Comparison of ENCODE assay signal across 8 mouse cellular contexts in the genomic region with DNA sequence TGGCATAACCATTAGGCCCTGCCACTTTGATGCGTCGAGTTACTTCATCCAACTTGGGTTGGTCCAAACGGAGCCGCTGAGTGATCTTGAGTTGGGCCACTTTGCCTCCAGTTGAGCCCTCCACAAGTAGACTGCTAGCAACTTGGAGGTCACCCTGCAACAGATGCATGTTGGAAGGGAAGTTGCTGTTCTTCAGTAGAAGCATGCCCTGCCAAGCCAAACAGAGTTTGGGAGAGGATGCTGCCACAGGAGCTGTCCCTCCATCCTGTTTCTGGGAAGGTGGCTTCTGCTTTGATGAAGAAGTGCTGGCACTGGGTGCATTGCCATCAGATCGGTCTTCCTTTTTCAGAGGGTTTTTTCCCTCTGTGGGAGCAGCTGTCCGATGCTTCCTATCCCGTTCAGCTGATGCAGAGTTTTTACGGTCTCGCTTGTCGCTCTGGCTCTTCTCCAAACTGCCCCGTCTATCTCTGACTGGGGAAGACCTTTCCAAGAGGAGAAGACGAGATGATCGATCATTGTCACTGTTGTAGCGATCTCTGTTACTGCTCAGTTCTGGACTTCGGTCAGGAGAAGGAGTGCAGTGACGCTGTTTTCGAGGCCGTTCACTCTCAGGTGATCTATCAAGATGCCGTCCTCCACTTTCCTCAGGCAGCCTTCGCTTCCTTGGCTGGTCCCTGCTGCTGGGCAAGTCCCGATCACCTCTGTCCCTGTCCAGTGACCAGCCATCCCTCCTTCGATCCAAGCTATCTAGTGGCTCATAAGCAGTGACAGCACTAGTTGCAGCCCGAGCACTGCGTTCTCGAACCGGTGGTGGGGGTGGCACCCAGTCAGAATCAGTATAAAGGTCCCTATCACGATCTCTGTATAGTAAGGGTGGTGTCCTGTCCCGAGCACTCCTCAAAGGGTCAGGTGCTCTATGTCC. TPM values are rescaled to one million over a fixed set of nuclear protein-coding genes. Genes with fewer than 3 reads are reported as not detected.
DNase-seq lines count a peak whose midpoint lies in the region; ATAC-seq and TF ChIP-seq lines count a peak whose summit lies in the region.

No protein-coding gene starts in this region.

- peaks cover 30 to 31% of the 10 kb centered on the region in 2 experiments for H3K36me3 ChIP-seq in MEL (ENCODE audit: control insufficient read depth in 1 of 2, insufficient read depth in 2 of 2, low read length in 2 of 2)
- H3K36me3 ChIP-seq in embryonic facial prominence, embryonic 15.5 days = peaks cover 18% of the 10 kb centered on the region
- peaks cover 29% of the 10 kb centered on the region for H3K36me3 ChIP-seq in hindbrain, embryonic 14.5 days (replicated peaks; ENCODE audit: control insufficient read depth, insufficient read depth)
- peaks cover 35% of the 10 kb centered on the region for H3K36me3 ChIP-seq in liver, embryonic 14.5 days (replicated peaks; ENCODE audit: control insufficient read depth, insufficient read depth, low read depth)

- peaks cover 51% of the 10 kb centered on the region for H3K79me2 ChIP-seq in MEL (ENCODE audit: control insufficient read depth, insufficient read depth, low read length, poor library complexity)

- H3K4me1 ChIP-seq in MEL (ENCODE audit: control insufficient read depth in 1 of 2, insufficient read depth in 2 of 2, low read length in 2 of 2) = peaks cover 3 to 10% of the 10 kb centered on the region in 2 experiments; a peak in 3 of 4 replicates
- peaks cover 31% of the 10 kb centered on the region for H3K4me1 ChIP-seq in embryonic facial prominence, embryonic 15.5 days
- H3K4me1 ChIP-seq in hindbrain, embryonic 14.5 days (replicated peaks; ENCODE audit: control insufficient read depth, insufficient read depth, low read length) = peaks cover 36% of the 10 kb centered on the region
- H3K4me1 ChIP-seq in liver, embryonic 14.5 days (replicated peaks; ENCODE audit: control insufficient read depth in 2 of 2, insufficient read depth in 2 of 2, low read length in 1 of 2) = peaks cover 18 to 19% of the 10 kb centered on the region in 2 experiments

- 0 out of 4 replicates have a peak, but pooled peaks of 1 of the 2 experiments have one; percentile 17 for TF ChIP-seq EP300 in MEL (IDR thresholded peaks at IDR 0.05; ENCODE audit: low read depth in 1 of 2, low read length in 2 of 2)
- no peak for TF ChIP-seq EP300 in liver, embryonic 14.5 days (IDR thresholded peaks at IDR 0.05; ENCODE audit: low read depth)

- no peak for TF ChIP-seq POLR2A in MEL (IDR thresholded peaks at IDR 0.05; ENCODE audit: control insufficient read depth in 1 of 2, insufficient read depth in 1 of 2, low read depth in 1 of 2, low read length in 2 of 2, poor library complexity in 1 of 2)

- H3K4me2 ChIP-seq in embryonic facial prominence, embryonic 15.5 days (replicated peaks) = peak overlapping the region; percentile 92
- H3K4me2 ChIP-seq in hindbrain, embryonic 14.5 days (replicated peaks) = peak overlapping the region; percentile 83
- H3K4me2 ChIP-seq in liver, embryonic 14.5 days (ENCODE audit: low read depth) = peak overlapping the region; percentile 85

- TF ChIP-seq RAD21 in MEL (IDR thresholded peaks at IDR 0.05; ENCODE audit: low read depth, low read length) = no peak

- no peak overlapping the region; the same call in 1 of the 2 replicates for H3K27ac ChIP-seq in MEL (ENCODE audit: control insufficient read depth, low read depth, low read length)
- H3K27ac ChIP-seq in embryonic facial prominence, embryonic 15.5 days (replicated peaks) = no peak overlapping the region
- H3K27ac ChIP-seq in hindbrain, embryonic 14.5 days = no peak overlapping the region
- no peak overlapping the region for H3K27ac ChIP-seq in liver, embryonic 14.5 days

- no peaks in the 10 kb centered on the region for H3K27me3 ChIP-seq in MEL (ENCODE audit: control insufficient read depth in 1 of 2, insufficient read depth in 2 of 2, low read length in 2 of 2)
- H3K27me3 ChIP-seq in embryonic facial prominence, embryonic 15.5 days = no peaks in the 10 kb centered on the region
- no peaks in the 10 kb centered on the region for H3K27me3 ChIP-seq in hindbrain, embryonic 14.5 days (ENCODE audit: control insufficient read depth, insufficient read depth, low read length)
- no peaks in the 10 kb centered on the region for H3K27me3 ChIP-seq in liver, embryonic 14.5 days (ENCODE audit: control insufficient read depth, insufficient read depth, low read length)

- H3K9ac ChIP-seq in MEL (ENCODE audit: control insufficient read depth, low read depth, low read length, poor library complexity, severe bottlenecking) = peak overlapping the region; percentile 98
- no peak overlapping the region for H3K9ac ChIP-seq in embryonic facial prominence, embryonic 15.5 days
- peak overlapping the region; percentile 80; the same call in 1 of the 2 replicates for H3K9ac ChIP-seq in hindbrain, embryonic 14.5 days
- peak overlapping the region; percentile 93 for H3K9ac ChIP-seq in liver, embryonic 14.5 days (replicated peaks)

- no peak for TF ChIP-seq CTCF in MEL (IDR thresholded peaks at IDR 0.05 in 2 of 3, conservative IDR thresholded peaks at IDR 0.05 in 1 of 3; ENCODE audit: control insufficient read depth in 1 of 3, insufficient read depth in 1 of 3, low read depth in 2 of 3, low read length in 3 of 3, poor library complexity in 1 of 3, severe bottlenecking in 1 of 3)
- TF ChIP-seq CTCF in liver, embryonic 14.5 days (IDR thresholded peaks at IDR 0.05; ENCODE audit: low read depth) = no peak

- peak overlapping the region; percentile 62 to 95 for H3K4me3 ChIP-seq in MEL (ENCODE audit: control insufficient read depth in 1 of 2, insufficient read depth in 1 of 2, low read depth in 2 of 2, low read length in 2 of 2)
- H3K4me3 ChIP-seq in embryonic facial prominence, embryonic 15.5 days (replicated peaks) = peak overlapping the region; percentile 96
- peak overlapping the region; percentile 77 for H3K4me3 ChIP-seq in hindbrain, embryonic 14.5 days (replicated peaks; ENCODE audit: low read length)
- H3K4me3 ChIP-seq in liver, embryonic 14.5 days (ENCODE audit: insufficient read depth in 1 of 2, low read depth in 2 of 2, low read length in 2 of 2) = peak overlapping the region; percentile 78 to 97

- H3K9me3 ChIP-seq in MEL (replicated peaks; ENCODE audit: insufficient read depth, low read length) = no peaks in the 10 kb centered on the region
- no peaks in the 10 kb centered on the region for H3K9me3 ChIP-seq in embryonic facial prominence, embryonic 15.5 days (replicated peaks)
- H3K9me3 ChIP-seq in hindbrain, embryonic 14.5 days (ENCODE audit: control insufficient read depth, low read length) = no peaks in the 10 kb centered on the region
- H3K9me3 ChIP-seq in liver, embryonic 14.5 days (ENCODE audit: control insufficient read depth, low read length) = no peaks in the 10 kb centered on the region

- no peak for ATAC-seq in embryonic facial prominence, embryonic 15.5 days (ENCODE audit: insufficient number of reproducible peaks, low FRiP score, low TSS enrichment, low read depth)
- ATAC-seq in hindbrain, embryonic 14.5 days (ENCODE audit: low FRiP score) = no peak
- ATAC-seq in liver, embryonic 14.5 days (ENCODE audit: insufficient read depth) = no peak

- DNase-seq in adrenal gland, adult (ENCODE audit: inconsistent age in 2 of 2, low spot score in 1 of 2) = peak; percentile 49 to 77
- no peak for DNase-seq in adrenal gland, postnatal 4 days (ENCODE audit: low spot score in 2 of 2)
- peak; percentile 63 for DNase-seq in MEL (ENCODE audit: low read depth, low spot score)
- DNase-seq in hindbrain, embryonic 14.5 days (ENCODE audit: low spot score) = no peak
- DNase-seq in liver, embryonic 14.5 days (ENCODE audit: low read depth in 3 of 3, low spot score in 3 of 3) = no peak
- no peak for DNase-seq in frontal cortex, postnatal 36 days (ENCODE audit: low spot score in 2 of 2)
- DNase-seq in lung, postnatal 36 days = no peak

- 79% methylated on average over 28 of the region's 28 CpGs for WGBS in embryonic facial prominence, embryonic 15.5 days
- WGBS in hindbrain, embryonic 14.5 days = 76% methylated on average over 28 of the region's 28 CpGs
- 74% methylated on average over 28 of the region's 28 CpGs for WGBS in liver, embryonic 14.5 days (ENCODE audit: insufficient replicate concordance)

TF ChIP-seq in MEL, 35 proteins besides CTCF, POLR2A, EP300 and RAD21 (continues in another document):
- TF ChIP-seq MAX (IDR thresholded peaks at IDR 0.05; ENCODE audit: low read length) (no peak), SIN3A (IDR thresholded peaks at IDR 0.05; ENCODE audit: low read length) (peak; percentile 50; the same call in 1 of the 2 replicates)

RNA-seq across cellular contexts. Expression of a gene that starts 2.7 kb away (rescaled TPM):
- total RNA-seq in adrenal gland, postnatal 4 days (2021) = 10 to 100 TPM; 41.1 to 47.0 TPM
- 29.4 and 33.1 TPM in 2 replicates for total RNA-seq in MEL (2012; rRNA removed)
- polyA plus RNA-seq in MEL (2012; ENCODE audit: insufficient read depth in 1 of 2, insufficient read length in 2 of 2, low read depth in 1 of 2, low replicate concordance in 2 of 2, missing spikeins in 1 of 2) = 10 to 100 TPM in 1 of 2 experiments, not detected in 1; 18.1 TPM
- polyA plus RNA-seq in embryonic facial prominence, embryonic 15.5 days (2015; fragmentation: Nextera tagmentation; extraction: Ambion mirVana) = 12.7 and 13.0 TPM in 2 replicates
- 7.7 and 8.2 TPM in 2 replicates for polyA plus RNA-seq in hindbrain, embryonic 14.5 days (2014; fragmentation: Nextera tagmentation; extraction: Ambion mirVana)
- 3.4 and 4.8 TPM in 2 replicates for polyA plus RNA-seq in liver, embryonic 14.5 days (2012; rRNA removed)
- 8.7 and 9.0 TPM in 2 replicates for polyA plus RNA-seq in liver, embryonic 14.5 days (2014; fragmentation: Nextera tagmentation; extraction: Ambion mirVana)

RNA-seq across cellular contexts. Expression of a gene that starts 39.7 kb away (rescaled TPM):
- 1 to 10 TPM in 1 of 2 experiments, under 1 TPM in 1; 0.87 to 2.7 TPM for total RNA-seq in adrenal gland, postnatal 4 days (2021)
- total RNA-seq in MEL (2012; rRNA removed) = 0.04 TPM in 1 of 2 replicates, not detected in the other
- under 1 TPM in 1 of 2 experiments, not detected in 1; 0.65 TPM for polyA plus RNA-seq in MEL (2012; ENCODE audit: insufficient read depth in 1 of 2, insufficient read length in 2 of 2, low read depth in 1 of 2, low replicate concordance in 2 of 2, missing spikeins in 1 of 2)
- 4.0 and 4.7 TPM in 2 replicates for polyA plus RNA-seq in embryonic facial prominence, embryonic 15.5 days (2015; fragmentation: Nextera tagmentation; extraction: Ambion mirVana)
- polyA plus RNA-seq in hindbrain, embryonic 14.5 days (2014; fragmentation: Nextera tagmentation; extraction: Ambion mirVana) = 2.5 and 3.5 TPM in 2 replicates
- 0.03 TPM in 1 of 2 replicates, not detected in the other for polyA plus RNA-seq in liver, embryonic 14.5 days (2012; rRNA removed)
- polyA plus RNA-seq in liver, embryonic 14.5 days (2014; fragmentation: Nextera tagmentation; extraction: Ambion mirVana) = 0.27 and 0.30 TPM in 2 replicates

RNA-seq across cellular contexts. Expression of a gene that starts 52.1 kb away (rescaled TPM):
- 10 to 100 TPM; 67.1 to 72.7 TPM for total RNA-seq in adrenal gland, postnatal 4 days (2021)
- 129 TPM in 2 replicates for total RNA-seq in MEL (2012; rRNA removed)
- 100 to 1,000 TPM; 104 to 170 TPM for polyA plus RNA-seq in MEL (2012; ENCODE audit: insufficient read depth in 1 of 2, insufficient read length in 2 of 2, low read depth in 1 of 2, low replicate concordance in 2 of 2, missing spikeins in 1 of 2)
- polyA plus RNA-seq in embryonic facial prominence, embryonic 15.5 days (2015; fragmentation: Nextera tagmentation; extraction: Ambion mirVana) = 184 and 198 TPM in 2 replicates
- polyA plus RNA-seq in hindbrain, embryonic 14.5 days (2014; fragmentation: Nextera tagmentation; extraction: Ambion mirVana) = 184 and 218 TPM in 2 replicates
- 41.3 and 44.7 TPM in 2 replicates for polyA plus RNA-seq in liver, embryonic 14.5 days (2012; rRNA removed)
- 108 and 109 TPM in 2 replicates for polyA plus RNA-seq in liver, embryonic 14.5 days (2014; fragmentation: Nextera tagmentation; extraction: Ambion mirVana)

Comparison
In these comparisons a context has a peak if more than half of its experiments do, and no peak if none do; other contexts are left out.
1. DNase-seq: peak in adrenal gland, adult (2 of 2) and MEL (single experiment); none in adrenal gland, postnatal 4 days (0 of 2), hindbrain, embryonic 14.5 days (single experiment), liver, embryonic 14.5 days (0 of 3), frontal cortex, postnatal 36 days (0 of 2) and lung, postnatal 36 days (single experiment).
2. Peak in every context shown above with its lines, with median percentiles within 50 percentile points of each other: H3K4me3 ChIP-seq and H3K4me2 ChIP-seq.